In genomic region chr8:125518951-125519350, GRCm38 (mm10) we compare ENCODE assay signal across 15 mouse cellular contexts. TPM values are rescaled to one million over a fixed set of nuclear protein-coding genes. Genes with fewer than 3 reads are reported as not detected.
DNase-seq lines count a peak whose midpoint lies in the region; ATAC-seq and TF ChIP-seq lines count a peak whose summit lies in the region.
"Had no signal": no experiment of that assay in that cellular context is flagged by ENCODE, and none has a peak within 500 bp of the region (broad histone marks: within the 10 kb centered on the region; RNA-seq: fewer than 3 reads in every experiment).

No protein-coding gene starts in this region.

- H3K4me3 ChIP-seq in heart, embryonic 13.5 days: no peak overlapping the region
- H3K4me3 ChIP-seq in layer of hippocampus, adult 2 months: no peak overlapping the region
- no peak overlapping the region for H3K4me3 ChIP-seq in embryonic facial prominence, embryonic 10.5 days
- H3K4me3 ChIP-seq: midbrain, embryonic 15.5 days; neural tube, embryonic 12.5 days had no signal

- no peak for TF ChIP-seq CTCF in layer of hippocampus, adult 2 months (conservative IDR thresholded peaks at IDR 0.05)

- DNase-seq in heart, postnatal 4 days: no peak
- DNase-seq in layer of hippocampus, adult 2 months (ENCODE audit: low spot score in 2 of 2): no peak
- DNase-seq in layer of hippocampus, postnatal 10 days (ENCODE audit: low spot score in 2 of 2): no peak
- DNase-seq in cerebellum, adult 18-20 months: peak; percentile 59 to 65
- DNase-seq in embryonic facial prominence, embryonic 10.5 days (ENCODE audit: low spot score): no peak
- DNase-seq in B cell, adult 2 months: no peak
- DNase-seq in gastrocnemius, postnatal 36 days: no peak
- DNase-seq: gastrocnemius, postnatal 10 days; liver; retina, postnatal 1 day; spleen, adult 18-20 months had no signal

- H3K27me3 ChIP-seq in heart, embryonic 13.5 days (replicated peaks): no peaks in the 10 kb centered on the region
- H3K27me3 ChIP-seq in embryonic facial prominence, embryonic 10.5 days (replicated peaks; ENCODE audit: low read depth, poor library complexity, severe bottlenecking): no peaks in the 10 kb centered on the region; the same call in 1 of the 2 replicates
- H3K27me3 ChIP-seq: midbrain, embryonic 15.5 days; neural tube, embryonic 12.5 days had no signal

- H3K4me1 ChIP-seq in heart, embryonic 13.5 days: peaks cover 95% of the 10 kb centered on the region
- H3K4me1 ChIP-seq in embryonic facial prominence, embryonic 10.5 days: peaks cover 90% of the 10 kb centered on the region

- intact Hi-C loops in gastrocnemius, postnatal 36 days (cut with DNase I): no loop called here

- no peak overlapping the region for H3K9ac ChIP-seq in heart, embryonic 13.5 days
- H3K9ac ChIP-seq: hindbrain, embryonic 14.5 days; midbrain, embryonic 15.5 days; neural tube, embryonic 12.5 days had no signal

- WGBS in heart, embryonic 13.5 days: 67% methylated on average over 4 of the region's 4 CpGs
- 81% methylated on average over 4 of the region's 4 CpGs for WGBS in embryonic facial prominence, embryonic 10.5 days

- no peak for ATAC-seq in heart, embryonic 13.5 days (ENCODE audit: extremely low read depth, insufficient number of reproducible peaks, low FRiP score, low TSS enrichment)
- ATAC-seq: midbrain, embryonic 15.5 days had no signal

- H3K4me2 ChIP-seq in heart, embryonic 13.5 days: no peak overlapping the region
- H3K4me2 ChIP-seq: hindbrain, embryonic 14.5 days; midbrain, embryonic 15.5 days; neural tube, embryonic 12.5 days had no signal

- no peaks in the 10 kb centered on the region for H3K9me3 ChIP-seq in heart, embryonic 13.5 days
- H3K9me3 ChIP-seq in embryonic facial prominence, embryonic 10.5 days: no peaks in the 10 kb centered on the region
- H3K9me3 ChIP-seq: midbrain, embryonic 15.5 days; neural tube, embryonic 12.5 days had no signal

- peaks cover 6% of the 10 kb centered on the region; the same call in 1 of the 2 replicates for H3K36me3 ChIP-seq in heart, embryonic 13.5 days
- H3K36me3 ChIP-seq in embryonic facial prominence, embryonic 10.5 days (replicated peaks): no peaks in the 10 kb centered on the region
- H3K36me3 ChIP-seq: midbrain, embryonic 15.5 days; neural tube, embryonic 12.5 days had no signal

- H3K27ac ChIP-seq in heart, embryonic 13.5 days (replicated peaks): peak overlapping the region; percentile 65
- 0 out of 2 replicates have a peak overlapping the region, but pooled peaks have one; percentile 18 for H3K27ac ChIP-seq in layer of hippocampus, adult 2 months
- H3K27ac ChIP-seq in embryonic facial prominence, embryonic 10.5 days (replicated peaks): peak overlapping the region; percentile 19
- H3K27ac ChIP-seq: hindbrain, embryonic 14.5 days; midbrain, embryonic 15.5 days; neural tube, embryonic 12.5 days had no signal

RNA-seq across cellular contexts. Expression of gene Sipa1l2, which starts 50.7 kb away (rescaled TPM):
- 19.7 and 20.2 TPM in 2 replicates for polyA plus RNA-seq in heart, embryonic 13.5 days (2015; fragmentation: Nextera tagmentation; extraction: Ambion mirVana)
- 10 to 100 TPM; 70.1 to 72.6 TPM for total RNA-seq in heart, postnatal 4 days (2021)
- 10 to 100 TPM; 69.5 to 72.1 TPM for total RNA-seq in layer of hippocampus, adult 2 months (2021)
- 10 to 100 TPM; 29.9 to 31.2 TPM for total RNA-seq in layer of hippocampus, postnatal 10 days (2021)
- 12.7 and 14.8 TPM in 2 replicates for polyA plus RNA-seq in embryonic facial prominence, embryonic 10.5 days (2016; fragmentation: Nextera tagmentation; extraction: Ambion mirVana)
- total RNA-seq in gastrocnemius, postnatal 36 days (2021): 1 to 10 TPM; 4.9 to 5.2 TPM

Comparison
In these comparisons a context has a peak if more than half of its experiments do, and no peak if none do; other contexts are left out.
1. DNase-seq: peak in cerebellum, adult 18-20 months (2 of 2); none in heart, postnatal 4 days (single experiment), layer of hippocampus, adult 2 months (0 of 2), layer of hippocampus, postnatal 10 days (0 of 2), embryonic facial prominence, embryonic 10.5 days (single experiment), B cell, adult 2 months (0 of 2) and gastrocnemius, postnatal 36 days (0 of 2).
2. RNA of gene Sipa1l2, which starts 50.7 kb away (total RNA-seq): 70.1 to 72.6 TPM in heart, postnatal 4 days, 69.5 to 72.1 TPM in layer of hippocampus, adult 2 months and 29.9 to 31.2 TPM in layer of hippocampus, postnatal 10 days; 4.9 to 5.2 TPM in gastrocnemius, postnatal 36 days; every median in the first group is over 4 times any median in the second.
3. Peak in every context shown above with its lines, with median percentiles within 50 percentile points of each other: H3K27ac ChIP-seq.